Mouse (Mus musculus): ENCODE measurements around the gene Eda.

GRCm38 (mm10) chrX:99961002-99961401, 14.4 kb upstream of the Eda start:
- TF ChIP-seq GATA1 (IDR thresholded peaks at IDR 0.05; ENCODE audit: borderline replicate concordance, low read length) (no peak), CTCF (IDR thresholded peaks at IDR 0.05; ENCODE audit: low read depth, low read length) (no peak), TAL1 (conservative IDR thresholded peaks at IDR 0.05; ENCODE audit: low read depth, low read length) (no peak), POLR2AphosphoS5 (IDR thresholded peaks at IDR 0.05; ENCODE audit: insufficient replicate concordance, low read depth, low read length) (no peak)

Data from G1E (cell line).